Mouse (Mus musculus) right cerebral cortex, postnatal 10 days (tissue): ENCODE measurements at regions not wholly inside any gene's neighbourhood (a gene's known extent, or its start where the extent isn't known, plus 50 kb on each side); places are given as distances from the start of the nearest gene placed in this dataset.
A peak's percentile ranks its signal among the peaks of the same experiment; 100 is the strongest.

Source experiments
- DNase-seq, 2 experiments: peaks; one replicate each; pipeline ENCODE4 v3.0.0; 2021; ENCODE audit warnings: low spot score in 2 of 2

DNA sequence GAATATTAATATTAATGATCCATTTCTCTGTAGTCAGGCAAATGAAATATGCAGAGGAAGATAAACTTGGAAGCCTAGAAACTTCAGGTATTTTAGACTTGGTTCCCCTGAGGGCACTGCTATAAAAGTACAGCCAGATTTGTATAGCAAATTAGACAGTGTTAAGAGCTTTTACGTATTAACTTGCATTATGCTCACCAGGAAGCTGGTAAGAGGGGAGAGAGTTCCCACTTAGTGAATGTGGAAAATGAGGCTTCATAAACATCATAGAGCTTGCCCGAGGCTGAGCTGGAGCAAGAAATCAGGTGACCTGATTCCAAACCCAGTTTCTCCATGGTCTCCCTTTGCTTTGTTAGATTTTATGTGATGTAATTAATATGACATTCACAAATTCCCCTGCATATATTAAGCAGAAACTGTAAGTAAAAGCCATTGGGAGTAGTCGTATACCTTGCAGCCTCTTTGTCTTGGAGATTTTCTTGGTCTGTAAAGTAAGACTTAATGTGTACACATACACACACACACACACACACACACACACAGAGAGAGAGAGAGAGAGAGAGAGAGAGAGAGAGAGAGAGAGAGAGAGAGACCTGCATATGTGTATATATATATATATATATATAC, 718.9 kb upstream of the Isx start:
- DNase-seq: no peak

DNA sequence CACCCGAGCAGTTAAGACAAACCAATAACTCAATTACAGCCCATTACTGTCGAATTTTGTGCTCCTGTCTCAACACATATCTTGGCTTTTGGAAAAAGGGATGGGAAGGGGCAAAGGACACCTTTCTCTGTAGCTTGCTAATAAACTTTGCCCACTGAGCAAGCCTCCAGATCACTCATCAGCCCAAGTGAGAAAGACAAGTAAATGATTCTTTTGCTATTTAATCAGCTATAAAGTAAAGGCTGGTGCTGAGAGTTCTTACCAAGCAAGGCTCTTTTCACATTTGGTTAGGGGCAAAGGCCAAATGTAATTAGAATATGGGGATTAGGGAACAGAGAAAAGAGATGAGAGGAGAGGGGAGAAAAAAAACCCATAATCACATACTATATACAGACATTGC, 703.4 kb upstream of the Isx start:
- no peak for DNase-seq

DNA sequence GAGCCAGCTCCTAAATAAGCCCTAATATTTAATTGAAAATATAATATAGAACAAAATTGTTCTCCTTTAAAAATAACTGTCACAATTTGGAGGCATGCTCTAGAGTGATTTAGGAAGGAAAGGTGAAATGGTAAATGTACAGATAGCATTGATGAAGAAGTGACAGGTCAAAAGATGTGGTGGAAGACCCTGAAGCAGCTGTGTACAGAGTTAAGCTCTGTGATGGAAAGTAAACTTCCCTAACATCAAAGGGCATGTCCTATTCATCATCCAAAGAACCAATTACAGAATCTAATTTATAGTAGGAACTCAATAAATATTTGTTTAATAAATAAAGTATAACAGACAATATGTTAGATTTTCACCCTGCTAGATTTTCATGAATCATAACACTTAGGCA, 702.3 kb upstream of the Isx start:
- no peak for DNase-seq

DNA sequence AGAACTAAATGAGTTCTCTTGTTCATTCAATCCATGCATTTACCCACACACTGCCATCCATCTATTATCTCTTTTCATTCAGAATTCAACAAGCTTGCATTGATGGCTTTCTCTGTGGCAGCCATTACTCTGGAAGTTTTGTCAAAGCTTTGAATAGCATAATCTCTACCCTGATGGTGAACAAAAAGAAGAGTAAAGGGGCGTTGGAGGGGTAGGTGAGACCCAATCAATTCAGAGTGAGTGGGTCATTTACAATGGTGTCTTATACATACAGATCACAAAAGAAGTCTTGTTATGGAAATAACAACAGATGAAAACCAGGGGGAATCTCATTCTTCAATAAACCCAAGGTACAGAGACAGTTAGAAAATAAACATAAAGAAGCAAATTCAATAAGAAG, 701.9 kb upstream of the Isx start:
- no peak for DNase-seq

DNA sequence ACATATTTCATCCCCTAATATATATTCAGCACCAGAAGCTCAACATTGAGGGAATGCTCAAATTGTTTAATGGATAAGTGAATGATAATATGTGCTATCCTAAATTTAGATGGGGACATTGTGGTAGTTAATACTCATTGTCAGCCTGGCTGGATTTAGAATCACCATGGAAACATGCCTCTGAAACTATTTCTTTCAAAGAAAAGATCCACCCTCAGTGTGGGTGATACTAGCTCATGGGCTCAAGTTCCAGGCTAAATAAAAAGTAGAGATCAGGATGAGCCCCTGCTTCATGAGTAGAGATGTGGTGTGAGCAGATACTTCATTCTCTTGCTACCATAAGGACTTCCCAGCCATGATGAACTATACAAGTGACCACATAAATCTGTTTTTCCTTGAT, 668.4 kb upstream of the Isx start:
- DNase-seq: peak; percentile 21 to 40

DNA sequence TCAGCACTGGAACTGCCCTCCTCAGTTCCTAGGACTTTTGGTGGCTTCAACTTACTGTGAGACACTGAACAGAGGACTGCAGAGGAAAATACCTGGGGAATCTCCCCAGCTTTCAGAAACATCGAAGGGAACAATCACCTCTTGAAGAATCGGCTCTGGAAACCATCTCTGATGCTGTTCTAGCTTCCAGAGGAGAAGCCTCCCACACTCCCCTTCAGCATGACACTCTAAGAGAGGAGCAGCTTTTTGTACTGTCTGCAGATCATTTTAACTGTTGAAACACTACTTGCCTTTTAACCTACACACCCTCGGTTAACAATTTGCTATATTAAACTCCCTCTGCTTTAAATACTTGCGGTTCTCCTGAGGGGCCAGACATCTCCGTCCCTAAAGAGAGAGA, 664.7 kb upstream of the Isx start:
- no peak for DNase-seq

DNA sequence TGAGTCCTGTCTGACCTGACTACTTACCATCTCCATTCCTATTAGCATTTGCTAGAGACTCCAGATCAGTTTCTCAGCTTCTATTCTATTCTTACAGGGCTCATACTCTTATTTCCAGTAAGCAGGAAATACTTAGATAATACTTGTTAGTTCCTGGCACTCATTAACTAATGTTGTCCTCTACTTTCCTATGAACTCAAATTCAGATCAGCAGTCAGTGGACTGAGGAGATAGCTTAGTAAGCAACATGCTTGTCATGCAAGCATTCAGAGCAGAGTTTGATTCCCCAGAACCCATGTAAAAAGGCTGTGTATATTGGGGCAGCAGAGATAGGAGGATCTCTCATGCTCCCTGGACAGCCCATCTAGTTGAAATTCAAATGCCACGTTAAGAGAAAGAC, 656.2 kb upstream of the Isx start:
- no peak for DNase-seq
